Mouse (Mus musculus): Measurements from ENCODE around the gene E130116L18Rik. TPM values are rescaled to one million over a fixed set of nuclear protein-coding genes. Genes with fewer than 3 reads are reported as not detected.

E130116L18Rik gene
- polyA plus RNA-seq (2016; fragmentation: Nextera tagmentation; extraction: Ambion mirVana), result not detected in 2 replicates

GRCm38 (mm10) chr5:25222752-25223702, at the start of gene E130116L18Rik:
TSS of gene E130116L18Rik (minus strand) at chr5:25223153.
- Histone ChIP-seq H3K27ac (replicated peaks) (peak within 1 kb of the TSS; percentile 76), H3K4me3 (peak within 1 kb of the TSS; percentile 59), H3K9me3 (no peaks in the 10 kb centered on the region), H3K9ac (replicated peaks) (peak within 1 kb of the TSS; percentile 74), H3K36me3 (no peaks in the 10 kb centered on the region), H3K4me2 (replicated peaks) (peak within 1 kb of the TSS; percentile 61), H3K4me1 (peaks cover 8% of the 10 kb centered on the region), H3K27me3 (no peaks in the 10 kb centered on the region)
- ATAC-seq (ENCODE audit: low FRiP score, low read depth), result peak; percentile 97
- WGBS, result 5% methylated on average over 71 of the region's 72 CpGs

- no peak overlapping the region for H3K4me2 ChIP-seq (replicated peaks)
- H3K27me3 ChIP-seq, result no peaks in the 10 kb centered on the region
- 95% methylated on average over 4 of the region's 4 CpGs for WGBS
- H3K27ac ChIP-seq (replicated peaks), result no peak overlapping the region
- no peak for ATAC-seq (ENCODE audit: low FRiP score, low read depth)
- peaks cover 66% of the 10 kb centered on the region for H3K36me3 ChIP-seq
- no peaks in the 10 kb centered on the region for H3K4me1 ChIP-seq
- H3K9me3 ChIP-seq, result no peaks in the 10 kb centered on the region
- no peak overlapping the region for H3K4me3 ChIP-seq
- no peak overlapping the region for H3K9ac ChIP-seq (replicated peaks)
Observed at GRCm38 (mm10) chr5:25268258-25268888, 45.4 kb upstream of the E130116L18Rik start.

- Histone ChIP-seq H3K36me3 (peaks cover 82% of the 10 kb centered on the region), H3K4me3 (no peak overlapping the region), H3K9ac (replicated peaks) (no peak overlapping the region), H3K4me1 (no peaks in the 10 kb centered on the region), H3K27me3 (no peaks in the 10 kb centered on the region), H3K4me2 (replicated peaks) (no peak overlapping the region), H3K27ac (replicated peaks) (no peak overlapping the region), H3K9me3 (no peaks in the 10 kb centered on the region)
- ATAC-seq (ENCODE audit: low FRiP score, low read depth), result no peak
- 88% methylated on average over 7 of the region's 7 CpGs for WGBS
Observed at GRCm38 (mm10) chr5:25262266-25262665, 39.3 kb upstream of the E130116L18Rik start.

- ATAC-seq (ENCODE audit: low FRiP score, low read depth), result no peak
- H3K27ac ChIP-seq (replicated peaks), result no peak overlapping the region
- no peaks in the 10 kb centered on the region for H3K27me3 ChIP-seq
- no peak overlapping the region for H3K4me2 ChIP-seq (replicated peaks)
- no peaks in the 10 kb centered on the region for H3K9me3 ChIP-seq
- peaks cover 79% of the 10 kb centered on the region for H3K36me3 ChIP-seq
- H3K4me1 ChIP-seq, result no peaks in the 10 kb centered on the region
- 87% methylated on average over 6 of the region's 6 CpGs for WGBS
- no peak overlapping the region for H3K4me3 ChIP-seq
- no peak overlapping the region for H3K9ac ChIP-seq (replicated peaks)
Observed at GRCm38 (mm10) chr5:25261452-25261851, 38.5 kb upstream of the E130116L18Rik start.

- Histone ChIP-seq H3K4me3 (no peak overlapping the region), H3K9ac (replicated peaks) (no peak overlapping the region), H3K27me3 (no peaks in the 10 kb centered on the region), H3K9me3 (no peaks in the 10 kb centered on the region), H3K36me3 (peaks cover 74% of the 10 kb centered on the region), H3K4me1 (no peaks in the 10 kb centered on the region), H3K27ac (replicated peaks) (no peak overlapping the region), H3K4me2 (replicated peaks) (no peak overlapping the region)
- ATAC-seq (ENCODE audit: low FRiP score, low read depth), result no peak
- 74% methylated on average over 2 of the region's 2 CpGs for WGBS
Observed at GRCm38 (mm10) chr5:25256686-25257085, 33.7 kb upstream of the E130116L18Rik start.

GRCm38 (mm10) chr5:25254491-25254890, 31.5 kb upstream of the E130116L18Rik start:
- Histone ChIP-seq H3K4me2 (replicated peaks) (no peak overlapping the region), H3K9me3 (no peaks in the 10 kb centered on the region), H3K27ac (replicated peaks) (no peak overlapping the region), H3K4me1 (no peaks in the 10 kb centered on the region), H3K27me3 (no peaks in the 10 kb centered on the region), H3K36me3 (peaks cover 84% of the 10 kb centered on the region), H3K9ac (replicated peaks) (no peak overlapping the region), H3K4me3 (no peak overlapping the region)
- WGBS, result 95% methylated on average over 4 of the region's 4 CpGs
- no peak for ATAC-seq (ENCODE audit: low FRiP score, low read depth)

- no peaks in the 10 kb centered on the region for H3K27me3 ChIP-seq
- WGBS, result 95% methylated on average over 8 of the region's 8 CpGs
- no peak overlapping the region for H3K4me3 ChIP-seq
- H3K4me2 ChIP-seq (replicated peaks), result no peak overlapping the region
- H3K27ac ChIP-seq (replicated peaks), result no peak overlapping the region
- no peaks in the 10 kb centered on the region for H3K4me1 ChIP-seq
- H3K9me3 ChIP-seq, result no peaks in the 10 kb centered on the region
- no peak for ATAC-seq (ENCODE audit: low FRiP score, low read depth)
- peaks cover 69% of the 10 kb centered on the region for H3K36me3 ChIP-seq
- H3K9ac ChIP-seq (replicated peaks), result no peak overlapping the region
Observed at GRCm38 (mm10) chr5:25252825-25253544, 30.0 kb upstream of the E130116L18Rik start.

- Histone ChIP-seq H3K4me2 (replicated peaks) (no peak overlapping the region), H3K4me1 (no peaks in the 10 kb centered on the region), H3K36me3 (peaks cover 64% of the 10 kb centered on the region), H3K4me3 (no peak overlapping the region), H3K9ac (replicated peaks) (no peak overlapping the region), H3K27me3 (no peaks in the 10 kb centered on the region), H3K9me3 (no peaks in the 10 kb centered on the region), H3K27ac (replicated peaks) (no peak overlapping the region)
- ATAC-seq (ENCODE audit: low FRiP score, low read depth), result no peak
- 90% methylated on average over 2 of the region's 2 CpGs for WGBS
Observed at GRCm38 (mm10) chr5:25252423-25252822, 29.5 kb upstream of the E130116L18Rik start.

- Histone ChIP-seq H3K27ac (replicated peaks) (no peak overlapping the region), H3K4me2 (replicated peaks) (no peak overlapping the region), H3K9ac (replicated peaks) (no peak overlapping the region), H3K9me3 (no peaks in the 10 kb centered on the region), H3K36me3 (peaks cover 24% of the 10 kb centered on the region), H3K4me1 (no peaks in the 10 kb centered on the region), H3K4me3 (no peak overlapping the region), H3K27me3 (no peaks in the 10 kb centered on the region)
- 86% methylated on average over 3 of the region's 3 CpGs for WGBS
- no peak for ATAC-seq (ENCODE audit: low FRiP score, low read depth)
Observed at GRCm38 (mm10) chr5:25247036-25247435, 24.1 kb upstream of the E130116L18Rik start.

GRCm38 (mm10) chr5:25246473-25246865, 23.5 kb upstream of the E130116L18Rik start:
- 73% methylated on average over 1 of the region's 1 CpGs for WGBS
- Histone ChIP-seq H3K4me2 (replicated peaks) (no peak overlapping the region), H3K27me3 (no peaks in the 10 kb centered on the region)

GRCm38 (mm10) chr5:25245806-25246472, 23.0 kb upstream of the E130116L18Rik start:
- 88% methylated on average over 10 of the region's 10 CpGs for WGBS
- no peak for ATAC-seq (ENCODE audit: low FRiP score, low read depth)
- Histone ChIP-seq H3K27ac (replicated peaks) (no peak overlapping the region), H3K27me3 (no peaks in the 10 kb centered on the region), H3K4me2 (replicated peaks) (no peak overlapping the region), H3K9ac (replicated peaks) (no peak overlapping the region), H3K36me3 (peaks cover 13% of the 10 kb centered on the region), H3K9me3 (no peaks in the 10 kb centered on the region), H3K4me1 (no peaks in the 10 kb centered on the region), H3K4me3 (no peak overlapping the region)

More at GRCm38 (mm10) chr5:25246473-25246865, 23.5 kb upstream of the E130116L18Rik start:
- no peaks in the 10 kb centered on the region for H3K4me1 ChIP-seq
- H3K9ac ChIP-seq (replicated peaks), result no peak overlapping the region
- peaks cover 19% of the 10 kb centered on the region for H3K36me3 ChIP-seq
- no peaks in the 10 kb centered on the region for H3K9me3 ChIP-seq
- ATAC-seq (ENCODE audit: low FRiP score, low read depth), result no peak
- H3K4me3 ChIP-seq, result no peak overlapping the region
- H3K27ac ChIP-seq (replicated peaks), result no peak overlapping the region
